ENCODE assay signal across 8 mouse cellular contexts in genomic region chr11:113752158-113752661, GRCm38 (mm10). TPM values are rescaled to one million over a fixed set of nuclear protein-coding genes. Genes with fewer than 3 reads are reported as not detected.
DNase-seq lines count a peak whose midpoint lies in the region; ATAC-seq lines count a peak whose summit lies in the region.

No protein-coding gene starts in this region.

- DNase-seq in lung, adult 18-20 months, result no peak
- peak; percentile 26 for DNase-seq in embryonic facial prominence, embryonic 11.5 days (ENCODE audit: low spot score)
- no peak for DNase-seq in intestine, embryonic 14.5 days (ENCODE audit: low spot score)
- no peak for DNase-seq in adrenal gland, postnatal 4 days (ENCODE audit: low spot score in 2 of 2)
- no peak for DNase-seq in cerebellum, adult 11-12 months
- no peak for DNase-seq in kidney, adult 18-20 months

- H3K27ac ChIP-seq in lung, embryonic 15.5 days, result peak overlapping the region; percentile 98
- H3K27ac ChIP-seq in embryonic facial prominence, embryonic 11.5 days (replicated peaks; ENCODE audit: low read depth, low read length), result peak overlapping the region; percentile 83
- H3K27ac ChIP-seq in intestine, embryonic 14.5 days (ENCODE audit: low read depth), result peak overlapping the region; percentile 93
- peak overlapping the region; percentile 93; the same call in 1 of the 2 replicates for H3K27ac ChIP-seq in midbrain, embryonic 15.5 days

- peak overlapping the region; percentile 81 for H3K4me3 ChIP-seq in lung, embryonic 15.5 days
- peak overlapping the region; percentile 90 for H3K4me3 ChIP-seq in embryonic facial prominence, embryonic 11.5 days (ENCODE audit: low read depth, low read length)
- peak overlapping the region; percentile 91 for H3K4me3 ChIP-seq in intestine, embryonic 14.5 days (ENCODE audit: low read depth, low read length)
- peak overlapping the region; percentile 80 for H3K4me3 ChIP-seq in midbrain, embryonic 15.5 days

- H3K36me3 ChIP-seq in lung, embryonic 15.5 days, result peaks cover 6% of the 10 kb centered on the region; the same call in 1 of the 2 replicates
- H3K36me3 ChIP-seq in embryonic facial prominence, embryonic 11.5 days (replicated peaks; ENCODE audit: control insufficient read depth, insufficient read depth, low read depth, low read length), result no peaks in the 10 kb centered on the region
- no peaks in the 10 kb centered on the region for H3K36me3 ChIP-seq in intestine, embryonic 14.5 days (ENCODE audit: control insufficient read depth, insufficient read depth, low read length)
- H3K36me3 ChIP-seq in midbrain, embryonic 15.5 days (replicated peaks), result no peaks in the 10 kb centered on the region

- WGBS in lung, embryonic 15.5 days, result 16% methylated on average over 15 of the region's 15 CpGs
- 25% methylated on average over 15 of the region's 15 CpGs for WGBS in embryonic facial prominence, embryonic 11.5 days
- WGBS in intestine, embryonic 14.5 days, result 21% methylated on average over 15 of the region's 15 CpGs
- WGBS in midbrain, embryonic 15.5 days, result 32% methylated on average over 15 of the region's 15 CpGs

- H3K27me3 ChIP-seq in lung, embryonic 15.5 days, result no peaks in the 10 kb centered on the region
- H3K27me3 ChIP-seq in embryonic facial prominence, embryonic 11.5 days (ENCODE audit: control insufficient read depth, insufficient read depth, low read length), result no peaks in the 10 kb centered on the region
- H3K27me3 ChIP-seq in intestine, embryonic 14.5 days (replicated peaks; ENCODE audit: control insufficient read depth, insufficient read depth, low read length), result no peaks in the 10 kb centered on the region
- H3K27me3 ChIP-seq in midbrain, embryonic 15.5 days (replicated peaks), result no peaks in the 10 kb centered on the region

- H3K4me2 ChIP-seq in lung, embryonic 15.5 days, result peak overlapping the region; percentile 86
- peak overlapping the region; percentile 93 for H3K4me2 ChIP-seq in embryonic facial prominence, embryonic 11.5 days (ENCODE audit: low read depth, low read length)
- peak overlapping the region; percentile 93 for H3K4me2 ChIP-seq in intestine, embryonic 14.5 days (ENCODE audit: low read length)
- H3K4me2 ChIP-seq in midbrain, embryonic 15.5 days, result peak overlapping the region; percentile 76

- H3K4me1 ChIP-seq in lung, embryonic 15.5 days, result peaks cover 41% of the 10 kb centered on the region
- peaks cover 14% of the 10 kb centered on the region; the same call in 1 of the 2 replicates for H3K4me1 ChIP-seq in embryonic facial prominence, embryonic 11.5 days (ENCODE audit: control insufficient read depth, insufficient read depth, low read length)
- peaks cover 37% of the 10 kb centered on the region for H3K4me1 ChIP-seq in intestine, embryonic 14.5 days (replicated peaks; ENCODE audit: control insufficient read depth, insufficient read depth, low read length)
- peaks cover 40% of the 10 kb centered on the region for H3K4me1 ChIP-seq in midbrain, embryonic 15.5 days

- no peak for ATAC-seq in lung, embryonic 15.5 days (ENCODE audit: borderline replicate concordance, extremely low read depth, low FRiP score, low TSS enrichment)
- peak; percentile 1; the same call in 1 of the 2 replicates for ATAC-seq in embryonic facial prominence, embryonic 11.5 days (replicated peaks; ENCODE audit: insufficient number of reproducible peaks, low FRiP score, low TSS enrichment, low read depth)
- ATAC-seq in intestine, embryonic 14.5 days (replicated peaks; ENCODE audit: low FRiP score, low TSS enrichment, low read depth), result peak; percentile 3; the same call in 1 of the 2 replicates
- peak; percentile 3; the same call in 1 of the 2 replicates for ATAC-seq in midbrain, embryonic 15.5 days (replicated peaks)

- no peaks in the 10 kb centered on the region for H3K9me3 ChIP-seq in lung, embryonic 15.5 days
- no peaks in the 10 kb centered on the region for H3K9me3 ChIP-seq in embryonic facial prominence, embryonic 11.5 days (replicated peaks; ENCODE audit: control insufficient read depth, low read length)
- H3K9me3 ChIP-seq in intestine, embryonic 14.5 days (ENCODE audit: control insufficient read depth, low read length), result no peaks in the 10 kb centered on the region
- H3K9me3 ChIP-seq in midbrain, embryonic 15.5 days, result no peaks in the 10 kb centered on the region

- H3K9ac ChIP-seq in lung, embryonic 15.5 days, result peak overlapping the region; percentile 92
- H3K9ac ChIP-seq in embryonic facial prominence, embryonic 11.5 days (replicated peaks; ENCODE audit: low read length), result peak overlapping the region; percentile 59
- H3K9ac ChIP-seq in intestine, embryonic 14.5 days (ENCODE audit: low read length), result peak overlapping the region; percentile 94
- peak overlapping the region; percentile 92 for H3K9ac ChIP-seq in midbrain, embryonic 15.5 days

RNA-seq across cellular contexts. Expression of gene Cdc42ep4, which starts 0.5 kb away (rescaled TPM):
- polyA plus RNA-seq in lung, embryonic 15.5 days (2015; fragmentation: Nextera tagmentation; extraction: Ambion mirVana), result 122 TPM in 2 replicates
- 59.1 and 63.7 TPM in 2 replicates for polyA plus RNA-seq in embryonic facial prominence, embryonic 11.5 days (2014; fragmentation: Nextera tagmentation; extraction: Ambion mirVana)
- 46.8 and 52.0 TPM in 2 replicates for polyA plus RNA-seq in intestine, embryonic 14.5 days (2014; fragmentation: Nextera tagmentation; extraction: Ambion mirVana)
- 72.0 and 72.4 TPM in 2 replicates for polyA plus RNA-seq in midbrain, embryonic 15.5 days (2015; fragmentation: Nextera tagmentation; extraction: Ambion mirVana)
- total RNA-seq in adrenal gland, postnatal 4 days (2021), result 10 to 100 TPM; 86.9 to 95.5 TPM

RNA-seq across cellular contexts. Expression of gene Cpsf4l, which starts 42.4 kb away (rescaled TPM):
- polyA plus RNA-seq in lung, embryonic 15.5 days (2015; fragmentation: Nextera tagmentation; extraction: Ambion mirVana), result 0.57 and 2.7 TPM in 2 replicates
- 0.31 TPM in 1 of 2 replicates, not detected in the other for polyA plus RNA-seq in embryonic facial prominence, embryonic 11.5 days (2014; fragmentation: Nextera tagmentation; extraction: Ambion mirVana)
- polyA plus RNA-seq in intestine, embryonic 14.5 days (2014; fragmentation: Nextera tagmentation; extraction: Ambion mirVana), result 0.18 and 0.34 TPM in 2 replicates
- 0.22 and 0.73 TPM in 2 replicates for polyA plus RNA-seq in midbrain, embryonic 15.5 days (2015; fragmentation: Nextera tagmentation; extraction: Ambion mirVana)
- under 1 TPM; 0.62 to 0.68 TPM for total RNA-seq in adrenal gland, postnatal 4 days (2021)
